8 mouse cellular contexts compared by ENCODE assay signal in the genomic region with DNA sequence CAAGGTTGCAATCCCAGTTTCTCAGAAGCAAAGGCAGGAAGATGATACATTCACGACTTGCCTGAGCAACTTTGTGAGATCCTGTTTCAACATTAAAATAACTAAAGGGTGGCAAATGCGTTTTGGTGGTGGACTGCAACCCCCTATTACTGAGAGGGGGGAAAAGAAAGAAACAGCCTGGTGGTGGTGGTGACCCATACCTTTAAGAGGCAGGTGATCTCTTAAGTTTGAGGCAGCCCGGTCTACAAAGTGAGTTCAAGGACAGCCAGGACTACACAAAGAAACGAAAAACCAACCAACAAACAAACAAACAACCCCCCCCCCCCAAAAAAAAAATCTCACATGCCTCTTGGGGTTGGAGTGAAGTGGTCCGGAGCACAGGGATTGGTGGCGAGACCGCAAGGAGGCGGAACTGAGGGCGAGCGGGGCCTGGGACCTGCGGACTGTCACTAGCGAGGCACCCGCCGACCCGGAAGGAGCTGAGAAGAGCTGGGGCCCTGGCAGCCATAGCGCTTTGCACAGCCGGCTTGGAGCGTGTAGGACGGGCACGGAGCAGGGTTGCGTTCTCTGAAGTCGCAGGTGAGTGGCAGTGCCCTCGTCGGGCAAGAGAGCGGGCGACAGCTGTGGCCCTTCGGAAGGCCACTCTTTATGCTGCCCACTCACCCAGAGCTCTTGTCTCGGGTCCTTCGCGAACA. TPM values are rescaled to one million over a fixed set of nuclear protein-coding genes. Genes with fewer than 3 reads are reported as not detected.
DNase-seq lines count a peak whose midpoint lies in the region; ATAC-seq lines count a peak whose summit lies in the region.

A gene (minus strand): TSS at position 422 of the 695 bp plus-strand sequence.
A gene (plus strand): TSS at position 475 of the 695 bp plus-strand sequence.

- H3K36me3 ChIP-seq in heart, embryonic 13.5 days, result no peaks in the 10 kb centered on the region
- H3K36me3 ChIP-seq in liver, embryonic 12.5 days, result no peaks in the 10 kb centered on the region
- H3K36me3 ChIP-seq in splenic B cell, adult 2 months (ENCODE audit: control insufficient read depth, insufficient read depth, low read length, poor library complexity, severe bottlenecking), result no peaks in the 10 kb centered on the region

- peak within 1 kb of the TSS; percentile 97 for H3K9ac ChIP-seq in heart, embryonic 13.5 days
- H3K9ac ChIP-seq in liver, embryonic 12.5 days, result peak within 1 kb of the TSS; percentile 91

- peak within 1 kb of the TSS; percentile 98 for H3K4me3 ChIP-seq in heart, embryonic 13.5 days
- H3K4me3 ChIP-seq in liver, embryonic 12.5 days, result peak within 1 kb of the TSS; percentile 93

- peaks cover 9% of the 10 kb centered on the region for H3K27me3 ChIP-seq in heart, embryonic 13.5 days (replicated peaks)
- H3K27me3 ChIP-seq in liver, embryonic 12.5 days (replicated peaks), result peaks cover 13% of the 10 kb centered on the region
- H3K27me3 ChIP-seq in splenic B cell, adult 2 months (ENCODE audit: control insufficient read depth, insufficient read depth, low read length, poor library complexity, severe bottlenecking), result no peaks in the 10 kb centered on the region

- H3K4me2 ChIP-seq in heart, embryonic 13.5 days, result peak within 1 kb of the TSS; percentile 94
- peak within 1 kb of the TSS; percentile 75 for H3K4me2 ChIP-seq in liver, embryonic 12.5 days

- WGBS in heart, embryonic 13.5 days, result 3% methylated on average over 30 of the region's 30 CpGs
- WGBS in liver, embryonic 12.5 days (ENCODE audit: insufficient replicate concordance), result 1% methylated on average over 30 of the region's 30 CpGs

- ATAC-seq in heart, embryonic 13.5 days (ENCODE audit: extremely low read depth, insufficient number of reproducible peaks, low FRiP score, low TSS enrichment), result no peak; the same call in 1 of the 2 replicates
- ATAC-seq in liver, embryonic 12.5 days, result peak; percentile 88

- DNase-seq in CD8-positive naive resting alpha-beta T cell, adult 2 months (ENCODE audit: low read depth in 2 of 2, low spot score in 2 of 2), result peak; percentile 70
- DNase-seq in c-Kit-negative CD71-positive TER-119-positive erythroid progenitor cells, embryonic 14.5 days (ENCODE audit: low read depth, low spot score), result peak; percentile 64
- DNase-seq in fibroblast of lung, adult 2 months (ENCODE audit: low read depth), result peak; percentile 56
- peak; percentile 91 for DNase-seq in kidney, postnatal 10 days
- DNase-seq in naive thymus-derived CD4-positive, alpha-beta T cell, adult 2 months (ENCODE audit: low read depth), result peak; percentile 87
- DNase-seq in splenic B cell, adult 2 months (ENCODE audit: low read depth, low spot score), result peak; percentile 89

- peaks cover 31% of the 10 kb centered on the region for H3K4me1 ChIP-seq in heart, embryonic 13.5 days
- peaks cover 32% of the 10 kb centered on the region for H3K4me1 ChIP-seq in liver, embryonic 12.5 days

- H3K9me3 ChIP-seq in heart, embryonic 13.5 days, result no peaks in the 10 kb centered on the region
- H3K9me3 ChIP-seq in liver, embryonic 12.5 days (replicated peaks), result no peaks in the 10 kb centered on the region

- H3K27ac ChIP-seq in heart, embryonic 13.5 days (replicated peaks), result no peak within 1 kb of the TSS
- H3K27ac ChIP-seq in liver, embryonic 12.5 days, result peak within 1 kb of the TSS; percentile 66

RNA-seq across cellular contexts. Expression of the first gene that starts in this region (rescaled TPM):
- polyA plus RNA-seq in heart, embryonic 13.5 days (2015; fragmentation: Nextera tagmentation; extraction: Ambion mirVana), result 9.9 and 10.3 TPM in 2 replicates
- polyA plus RNA-seq in liver, embryonic 12.5 days (2016; fragmentation: Nextera tagmentation; extraction: Ambion mirVana), result 9.9 and 11.0 TPM in 2 replicates

RNA-seq across cellular contexts. Expression of the second gene that starts in this region (rescaled TPM):
- polyA plus RNA-seq in heart, embryonic 13.5 days (2015; fragmentation: Nextera tagmentation; extraction: Ambion mirVana), result 133 TPM in 2 replicates
- polyA plus RNA-seq in liver, embryonic 12.5 days (2016; fragmentation: Nextera tagmentation; extraction: Ambion mirVana), result 84.8 and 88.7 TPM in 2 replicates
